Mouse (Mus musculus): ENCODE measurements around the gene Tedc2. TPM values are rescaled to one million over a fixed set of nuclear protein-coding genes. Genes with fewer than 3 reads are reported as not detected.

Tedc2 gene
- polyA plus RNA-seq, 1 experiment: 13.2 TPM

- H3K4me1 ChIP-seq: peaks cover 96% of the 10 kb centered on the region
- H3K4me3 ChIP-seq (replicated peaks): peak overlapping the region; percentile 78
These were observed 20.9 kb downstream of the Tedc2 start for GRCm38 (mm10) chr17:24199741-24200140.

DNA sequence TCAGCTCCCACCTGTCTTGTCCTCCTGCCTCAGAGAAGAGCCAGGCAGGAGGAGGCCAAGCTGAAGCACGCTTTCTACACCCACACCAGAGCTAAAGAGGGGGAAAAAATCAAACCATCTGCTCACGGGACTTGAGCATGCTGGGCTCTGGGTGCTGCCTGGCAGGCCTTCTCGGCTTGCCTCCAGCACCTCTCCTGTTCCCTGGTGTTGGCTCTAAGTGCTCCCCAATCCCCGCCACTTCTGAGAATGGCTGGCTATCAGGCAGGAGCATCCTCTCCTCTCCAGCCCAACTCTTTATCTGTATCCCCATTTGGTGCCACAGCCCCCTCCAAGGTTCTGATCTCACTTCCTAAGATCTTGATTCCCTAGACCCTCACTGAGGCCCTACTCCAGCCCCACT lies 21.4 kb downstream of the Tedc2 start:
- Histone ChIP-seq H3K9me3 (no peaks in the 10 kb centered on the region), H3K27me3 (replicated peaks) (no peaks in the 10 kb centered on the region), H3K4me3 (replicated peaks) (peak overlapping the region; percentile 21), H3K4me1 (peaks cover 96% of the 10 kb centered on the region), H3K36me3 (replicated peaks; ENCODE audit: low read length) (peaks cover 48% of the 10 kb centered on the region)
- TF ChIP-seq GATA1 (IDR thresholded peaks at IDR 0.05; ENCODE audit: borderline replicate concordance, low read length) (no peak), FLI1 (IDR thresholded peaks at IDR 0.05; ENCODE audit: low read length) (no peak)

More at GRCm38 (mm10) chr17:24199741-24200140, 20.9 kb downstream of the Tedc2 start:
- Histone ChIP-seq H3K27me3 (replicated peaks) (no peaks in the 10 kb centered on the region), H3K36me3 (replicated peaks; ENCODE audit: low read length) (peaks cover 44% of the 10 kb centered on the region), H3K9me3 (no peaks in the 10 kb centered on the region)
- no peak for TF ChIP-seq GATA1 (IDR thresholded peaks at IDR 0.05; ENCODE audit: borderline replicate concordance, low read length)
- no peak for TF ChIP-seq FLI1 (IDR thresholded peaks at IDR 0.05; ENCODE audit: low read length)

- Histone ChIP-seq H3K9me3 (no peaks in the 10 kb centered on the region), H3K4me1 (peaks cover 91% of the 10 kb centered on the region), H3K36me3 (replicated peaks; ENCODE audit: low read length) (peaks cover 58% of the 10 kb centered on the region), H3K27me3 (replicated peaks) (no peaks in the 10 kb centered on the region), H3K4me3 (replicated peaks) (peak overlapping the region; percentile 57)
- TF ChIP-seq FLI1 (IDR thresholded peaks at IDR 0.05; ENCODE audit: low read length): no peak
- no peak for TF ChIP-seq GATA1 (IDR thresholded peaks at IDR 0.05; ENCODE audit: borderline replicate concordance, low read length)
These were observed 23.4 kb downstream of the Tedc2 start for GRCm38 (mm10) chr17:24197032-24197824.

- TF ChIP-seq FLI1 (IDR thresholded peaks at IDR 0.05; ENCODE audit: low read length) (no peak), GATA1 (IDR thresholded peaks at IDR 0.05; ENCODE audit: borderline replicate concordance, low read length) (no peak)
- H3K9me3 ChIP-seq: no peaks in the 10 kb centered on the region
- peaks cover 50% of the 10 kb centered on the region for H3K36me3 ChIP-seq (replicated peaks; ENCODE audit: low read length)
- no peak overlapping the region for H3K4me3 ChIP-seq (replicated peaks)
- peaks cover 84% of the 10 kb centered on the region for H3K4me1 ChIP-seq
- H3K27me3 ChIP-seq (replicated peaks): no peaks in the 10 kb centered on the region
These were observed 25.3 kb downstream of the Tedc2 start for GRCm38 (mm10) chr17:24195349-24195748.

DNA sequence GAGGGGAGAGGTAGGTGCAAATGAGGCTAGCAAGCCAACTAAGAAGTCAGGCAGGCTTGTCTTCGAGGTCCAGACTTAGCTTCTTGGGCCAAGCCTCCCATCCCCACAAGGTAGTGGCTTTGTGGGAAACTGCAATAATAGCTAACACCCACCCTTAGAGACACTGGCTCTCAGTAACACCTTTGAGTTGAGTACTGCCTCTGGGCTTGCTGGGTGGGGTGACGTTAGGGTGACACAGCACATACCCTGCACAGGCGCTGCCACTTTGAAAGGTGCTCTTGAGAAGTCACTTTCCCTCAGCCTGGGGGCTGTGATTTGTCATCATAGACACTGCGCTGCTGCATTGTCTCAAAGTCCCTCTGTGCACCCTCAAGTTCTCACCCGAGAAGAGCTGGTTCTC lies 26.9 kb downstream of the Tedc2 start:
- H3K4me3 ChIP-seq (replicated peaks): no peak overlapping the region
- H3K9me3 ChIP-seq: no peaks in the 10 kb centered on the region
- H3K4me1 ChIP-seq: peaks cover 72% of the 10 kb centered on the region
- H3K36me3 ChIP-seq (replicated peaks; ENCODE audit: low read length): peaks cover 57% of the 10 kb centered on the region
- H3K27me3 ChIP-seq (replicated peaks): no peaks in the 10 kb centered on the region
- TF ChIP-seq GATA1 (IDR thresholded peaks at IDR 0.05; ENCODE audit: borderline replicate concordance, low read length) (no peak), FLI1 (IDR thresholded peaks at IDR 0.05; ENCODE audit: low read length) (no peak)

DNA sequence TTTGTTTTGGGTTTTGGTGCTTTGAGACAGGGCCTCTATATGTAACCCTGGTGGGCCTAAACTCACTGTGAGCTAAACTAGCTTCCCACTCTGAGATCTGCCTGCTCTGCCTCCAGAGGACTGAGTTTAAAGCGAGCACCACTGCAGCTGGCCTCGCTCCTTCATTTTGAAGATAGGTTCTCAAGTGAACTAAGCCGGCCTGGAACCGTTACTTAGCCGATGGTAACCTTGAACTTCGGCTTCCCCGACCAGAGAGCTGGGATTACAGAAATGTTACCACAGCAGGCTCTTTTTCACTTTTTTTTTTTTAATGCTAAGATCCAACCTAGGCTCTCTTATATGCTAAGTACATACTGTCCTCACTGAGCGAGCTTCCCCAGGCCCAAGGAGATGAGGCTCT lies 27.4 kb downstream of the Tedc2 start:
- TF ChIP-seq FLI1 (IDR thresholded peaks at IDR 0.05; ENCODE audit: low read length) (no peak), GATA1 (IDR thresholded peaks at IDR 0.05; ENCODE audit: borderline replicate concordance, low read length) (no peak)
- Histone ChIP-seq H3K27me3 (replicated peaks) (no peaks in the 10 kb centered on the region), H3K36me3 (replicated peaks; ENCODE audit: low read length) (peaks cover 56% of the 10 kb centered on the region), H3K4me3 (replicated peaks) (no peak overlapping the region), H3K9me3 (no peaks in the 10 kb centered on the region), H3K4me1 (peaks cover 67% of the 10 kb centered on the region)

GRCm38 (mm10) chr17:24192848-24193247 lies 27.8 kb downstream of the Tedc2 start:
- TF ChIP-seq FLI1 (IDR thresholded peaks at IDR 0.05; ENCODE audit: low read length) (no peak), GATA1 (IDR thresholded peaks at IDR 0.05; ENCODE audit: borderline replicate concordance, low read length) (no peak)
- peaks cover 63% of the 10 kb centered on the region for H3K4me1 ChIP-seq
- no peak overlapping the region for H3K4me3 ChIP-seq (replicated peaks)
- peaks cover 55% of the 10 kb centered on the region for H3K36me3 ChIP-seq (replicated peaks; ENCODE audit: low read length)
- H3K27me3 ChIP-seq (replicated peaks): no peaks in the 10 kb centered on the region
- H3K9me3 ChIP-seq: no peaks in the 10 kb centered on the region

DNA sequence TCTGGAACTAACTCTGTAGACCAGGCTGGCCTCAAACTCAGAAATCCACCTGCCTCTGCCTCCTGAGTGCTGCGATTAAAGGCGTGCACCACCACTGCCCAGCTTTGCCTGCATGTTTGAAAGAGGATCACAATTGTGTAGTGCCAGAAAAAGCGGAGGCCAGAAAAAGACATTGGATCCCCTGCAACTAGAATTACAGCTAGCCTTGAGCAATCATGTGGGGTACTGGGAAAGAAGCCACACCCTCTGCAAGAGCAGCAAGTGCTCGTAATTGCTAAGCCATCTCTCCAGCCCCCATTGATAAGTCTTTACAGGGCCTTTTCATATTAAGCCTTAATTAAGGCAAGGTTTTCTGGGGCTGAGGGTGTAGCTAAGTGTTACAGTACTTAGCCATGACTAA lies 29.2 kb downstream of the Tedc2 start:
- Histone ChIP-seq H3K9me3 (no peaks in the 10 kb centered on the region), H3K4me3 (replicated peaks) (no peak overlapping the region), H3K36me3 (replicated peaks; ENCODE audit: low read length) (peaks cover 51% of the 10 kb centered on the region), H3K4me1 (peaks cover 49% of the 10 kb centered on the region), H3K27me3 (replicated peaks) (no peaks in the 10 kb centered on the region)
- no peak for TF ChIP-seq FLI1 (IDR thresholded peaks at IDR 0.05; ENCODE audit: low read length)
- TF ChIP-seq GATA1 (IDR thresholded peaks at IDR 0.05; ENCODE audit: borderline replicate concordance, low read length): no peak

DNA sequence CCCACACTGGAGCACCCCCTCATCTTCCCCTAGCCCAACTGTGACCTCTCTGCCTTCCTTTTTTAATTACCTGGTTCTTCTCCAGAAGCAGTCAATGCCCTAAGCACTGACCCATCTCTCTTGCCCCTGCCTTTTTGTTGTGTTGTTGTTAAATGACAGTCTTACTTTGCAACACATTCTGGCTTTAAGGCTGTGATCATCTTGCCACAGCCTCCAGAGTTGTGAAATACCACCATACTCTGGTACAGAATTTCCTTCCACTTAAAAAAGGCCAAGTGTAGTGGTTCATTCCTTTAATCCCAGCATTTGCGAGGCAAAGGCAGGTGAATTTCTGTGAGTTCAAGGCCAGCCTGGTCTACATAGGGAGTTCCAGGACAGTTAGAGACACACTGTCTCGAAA lies 29.7 kb downstream of the Tedc2 start:
- Histone ChIP-seq H3K9me3 (no peaks in the 10 kb centered on the region), H3K4me1 (peaks cover 44% of the 10 kb centered on the region), H3K36me3 (replicated peaks; ENCODE audit: low read length) (peaks cover 55% of the 10 kb centered on the region), H3K4me3 (replicated peaks) (no peak overlapping the region), H3K27me3 (replicated peaks) (no peaks in the 10 kb centered on the region)
- no peak for TF ChIP-seq GATA1 (IDR thresholded peaks at IDR 0.05; ENCODE audit: borderline replicate concordance, low read length)
- no peak for TF ChIP-seq FLI1 (IDR thresholded peaks at IDR 0.05; ENCODE audit: low read length)

GRCm38 (mm10) chr17:24174259-24174658 lies 46.4 kb downstream of the Tedc2 start:
- H3K27me3 ChIP-seq (replicated peaks): no peaks in the 10 kb centered on the region
- no peak for TF ChIP-seq GATA1 (IDR thresholded peaks at IDR 0.05; ENCODE audit: borderline replicate concordance, low read length)
- TF ChIP-seq FLI1 (IDR thresholded peaks at IDR 0.05; ENCODE audit: low read length): no peak
- peaks cover 46% of the 10 kb centered on the region for H3K4me1 ChIP-seq
- H3K4me3 ChIP-seq (replicated peaks): no peak overlapping the region
- peaks cover 9% of the 10 kb centered on the region for H3K36me3 ChIP-seq (replicated peaks; ENCODE audit: low read length)
- H3K9me3 ChIP-seq: no peaks in the 10 kb centered on the region
